Mouse (Mus musculus): ENCODE results near the gene Tmem234. TPM values are rescaled to one million over a fixed set of nuclear protein-coding genes. Genes with fewer than 3 reads are reported as not detected.
A peak's percentile ranks its signal among the peaks of the same experiment; 100 is the strongest.
"Not testable (repeated sequence)": the region's sequence is repeated elsewhere in the genome, so short reads cannot be mapped to it uniquely, and the experiment has no call there.

Gene Tmem234
- 137 and 140 TPM in 2 replicates for polyA plus RNA-seq (2012; ENCODE audit: insufficient read depth, insufficient read length, missing spikeins)

DNA sequence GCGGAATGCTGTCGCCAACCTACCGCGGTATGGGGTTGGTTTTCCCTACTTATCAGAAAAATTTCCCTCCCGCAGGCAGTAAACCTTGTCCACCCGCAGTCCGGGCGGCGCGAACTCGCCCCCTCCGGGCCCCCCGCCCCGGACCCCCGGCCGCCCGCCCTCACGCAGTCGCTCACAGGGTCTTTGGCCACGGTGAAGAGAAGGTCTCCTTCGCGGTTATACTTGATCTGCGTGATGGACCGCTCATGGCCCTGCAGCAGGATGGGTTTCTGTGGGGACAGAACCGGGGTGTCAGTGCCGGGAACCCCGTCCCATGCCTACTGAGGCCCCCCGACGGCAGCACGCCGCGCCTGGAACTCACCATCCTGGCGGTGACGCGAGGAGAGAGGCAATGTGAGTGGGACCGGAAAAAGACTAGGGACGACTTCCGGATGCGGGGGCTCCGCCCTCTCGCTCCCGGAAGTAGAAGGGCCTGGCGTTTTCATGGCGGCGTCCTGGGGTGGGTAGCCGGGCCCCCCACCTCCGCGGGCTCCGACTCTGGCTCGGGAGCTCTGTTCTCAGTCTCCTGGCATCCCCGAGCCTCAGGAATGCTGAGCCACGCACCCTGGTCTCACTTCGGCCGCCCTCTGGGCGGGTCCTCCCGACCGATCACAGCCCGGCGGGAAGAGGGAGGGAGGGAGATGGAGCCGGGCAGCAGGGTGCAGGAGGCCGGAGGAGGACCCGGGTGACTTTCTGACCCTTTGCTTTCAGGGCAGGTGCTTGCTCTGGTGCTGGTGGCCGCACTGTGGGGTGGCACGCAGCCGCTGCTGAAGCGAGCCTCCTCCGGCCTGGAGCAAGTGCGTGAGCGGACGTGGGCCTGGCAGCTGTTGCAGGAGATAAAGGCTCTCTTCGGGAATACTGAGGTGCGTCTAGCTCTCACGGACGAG, at the start of gene Tmem234, which contains the start of gene Eif3i:
TSS of gene Tmem234 (plus strand) at position 436 of the 926 bp plus-strand sequence.
TSS of gene Eif3i (minus strand) at position 416 of the 926 bp plus-strand sequence.
- H3K4me3 ChIP-seq (ENCODE audit: insufficient read depth, low read length), result peak within 1 kb of the TSS; percentile 84
- peak within 1 kb of the TSS; percentile 38; the same call in 1 of the 2 replicates for H3K27ac ChIP-seq (ENCODE audit: insufficient read depth, low read depth, low read length)
- peaks cover 17% of the 10 kb centered on the region for H3K4me1 ChIP-seq (ENCODE audit: control insufficient read depth, insufficient read depth, low read length)
- TF ChIP-seq CTCF (IDR thresholded peaks at IDR 0.05; ENCODE audit: low read depth, low read length), result no peak
- no peak for TF ChIP-seq POLR2A (IDR thresholded peaks at IDR 0.05; ENCODE audit: borderline replicate concordance, low read depth, low read length)

- not testable (repeated sequence) for H3K4me1 ChIP-seq (ENCODE audit: control insufficient read depth, insufficient read depth, low read length); H3K27ac ChIP-seq (ENCODE audit: insufficient read depth, low read depth, low read length); H3K4me3 ChIP-seq (ENCODE audit: insufficient read depth, low read length)
Measured at GRCm38 (mm10) chr4:129554512-129554911, 46.0 kb upstream of the Tmem234 start.

- Histone ChIP-seq H3K27ac (ENCODE audit: insufficient read depth, low read depth, low read length) (no peak overlapping the region), H3K4me3 (ENCODE audit: insufficient read depth, low read length) (peak overlapping the region; percentile 69), H3K4me1 (ENCODE audit: control insufficient read depth, insufficient read depth, low read length) (peaks cover 8% of the 10 kb centered on the region)
- TF ChIP-seq POLR2A (IDR thresholded peaks at IDR 0.05; ENCODE audit: borderline replicate concordance, low read depth, low read length) (no peak), CTCF (IDR thresholded peaks at IDR 0.05; ENCODE audit: low read depth, low read length) (peak; percentile 84)
Measured at GRCm38 (mm10) chr4:129555421-129555861, 45.0 kb upstream of the Tmem234 start.

DNA sequence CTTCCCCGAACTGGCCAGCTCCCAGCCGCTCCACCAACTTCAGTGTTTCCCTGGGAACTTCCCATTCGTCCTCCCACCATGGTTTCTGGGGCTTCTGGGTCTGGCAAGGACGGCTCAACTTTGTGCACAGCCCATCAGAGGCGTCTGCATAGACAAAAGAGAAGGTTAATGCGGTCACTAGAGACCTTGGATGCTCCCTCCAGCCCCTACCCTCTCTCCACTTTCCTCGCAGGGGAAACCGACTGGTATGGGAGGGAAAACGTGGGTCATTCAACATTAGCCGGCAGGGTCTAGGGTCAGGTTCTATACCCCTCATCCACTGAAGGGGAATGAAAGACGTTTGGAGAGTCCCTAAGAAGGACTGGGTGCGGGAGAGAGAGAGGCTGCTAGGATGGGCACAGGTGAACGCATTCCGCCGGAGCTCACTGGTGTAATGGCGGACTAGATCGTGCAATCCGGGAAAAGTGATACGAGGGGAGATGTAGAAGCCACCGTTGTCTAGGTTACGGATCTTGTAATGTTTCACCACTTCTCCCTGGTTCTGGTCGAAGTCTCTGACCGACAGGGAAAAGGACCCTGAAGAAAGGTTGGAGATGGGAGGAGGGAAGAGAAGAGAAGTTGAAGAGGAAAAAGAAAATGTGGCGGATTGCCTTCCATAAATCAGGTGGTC, 44.5 kb upstream of the Tmem234 start:
- peaks cover 8% of the 10 kb centered on the region for H3K4me1 ChIP-seq (ENCODE audit: control insufficient read depth, insufficient read depth, low read length)
- H3K4me3 ChIP-seq (ENCODE audit: insufficient read depth, low read length), result peak overlapping the region; percentile 69
- TF ChIP-seq CTCF (IDR thresholded peaks at IDR 0.05; ENCODE audit: low read depth, low read length), result no peak
- no peak for TF ChIP-seq POLR2A (IDR thresholded peaks at IDR 0.05; ENCODE audit: borderline replicate concordance, low read depth, low read length)
- 0 out of 2 replicates have a peak overlapping the region, but pooled peaks have one; percentile 11 for H3K27ac ChIP-seq (ENCODE audit: insufficient read depth, low read depth, low read length)

DNA sequence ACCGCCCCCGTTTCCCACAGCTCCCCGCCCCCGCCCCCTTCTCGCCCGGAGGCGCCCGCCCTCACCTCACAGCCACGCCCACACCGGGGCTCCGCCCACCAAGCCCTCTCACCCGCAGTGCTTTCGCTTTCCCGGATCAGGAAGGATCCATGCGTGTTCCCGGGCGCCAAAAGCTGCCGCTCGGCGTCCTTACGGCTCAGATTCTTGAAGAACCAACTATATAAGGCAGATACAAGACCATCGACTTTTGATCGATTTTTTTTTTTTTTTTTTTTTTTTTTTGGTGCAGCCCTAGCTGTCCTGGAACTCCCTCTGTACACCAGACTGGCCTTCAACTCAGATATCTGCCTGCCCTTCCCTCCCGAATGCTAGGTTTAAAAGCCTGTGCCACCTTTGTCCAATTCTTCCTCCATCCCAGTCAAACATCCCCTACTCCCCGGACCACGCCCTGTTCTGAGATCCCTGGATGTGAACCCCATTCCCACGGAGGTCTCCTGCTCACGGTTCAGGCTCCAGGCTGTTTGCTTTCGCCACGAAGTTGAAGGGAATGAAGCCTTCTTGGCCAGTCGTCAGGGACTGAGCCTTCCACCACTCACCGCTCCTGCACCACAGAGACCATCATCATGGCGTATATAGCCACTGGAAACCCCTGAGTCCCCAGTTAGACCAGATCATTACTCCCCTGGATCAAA, 43.8 kb upstream of the Tmem234 start:
- TF ChIP-seq POLR2A (IDR thresholded peaks at IDR 0.05; ENCODE audit: borderline replicate concordance, low read depth, low read length) (no peak), CTCF (IDR thresholded peaks at IDR 0.05; ENCODE audit: low read depth, low read length) (no peak)
- H3K27ac ChIP-seq (ENCODE audit: insufficient read depth, low read depth, low read length), result peak overlapping the region; percentile 25; the same call in 1 of the 2 replicates
- H3K4me3 ChIP-seq (ENCODE audit: insufficient read depth, low read length), result peak overlapping the region; percentile 69
- H3K4me1 ChIP-seq (ENCODE audit: control insufficient read depth, insufficient read depth, low read length), result peaks cover 8% of the 10 kb centered on the region

DNA sequence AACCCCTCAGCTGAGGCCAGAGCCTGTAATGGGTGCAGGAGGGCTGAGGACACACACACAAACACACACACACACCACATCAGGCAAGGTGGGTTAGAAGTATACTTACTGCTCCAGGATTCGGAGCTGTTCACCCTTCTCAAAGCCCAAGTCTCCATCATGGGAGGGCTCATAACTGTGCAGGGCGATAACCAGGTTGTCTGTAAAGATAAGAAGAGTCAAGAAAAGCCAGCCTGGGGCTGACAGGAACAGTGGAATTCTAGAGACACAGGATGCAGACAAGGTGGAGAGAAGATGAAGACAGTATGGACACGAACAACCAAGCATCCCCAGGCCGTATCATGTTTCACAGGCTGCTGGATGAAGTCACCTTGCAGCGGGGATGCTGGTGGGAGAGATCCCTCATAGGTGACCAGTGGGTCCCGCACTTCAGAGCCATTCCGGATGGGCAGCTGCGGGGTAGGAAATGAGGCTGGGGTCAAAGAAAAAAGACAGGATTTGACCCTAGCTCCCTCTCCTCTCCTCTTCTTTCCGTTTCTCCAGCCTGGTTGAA, 43.1 kb upstream of the Tmem234 start:
- H3K4me1 ChIP-seq (ENCODE audit: control insufficient read depth, insufficient read depth, low read length), result peaks cover 8% of the 10 kb centered on the region
- no peak for TF ChIP-seq POLR2A (IDR thresholded peaks at IDR 0.05; ENCODE audit: borderline replicate concordance, low read depth, low read length)
- H3K4me3 ChIP-seq (ENCODE audit: insufficient read depth, low read length), result no peak overlapping the region
- H3K27ac ChIP-seq (ENCODE audit: insufficient read depth, low read depth, low read length), result no peak overlapping the region

GRCm38 (mm10) chr4:129558321-129558955, 42.0 kb upstream of the Tmem234 start:
- Histone ChIP-seq H3K4me1 (ENCODE audit: control insufficient read depth, insufficient read depth, low read length) (peaks cover 8% of the 10 kb centered on the region), H3K27ac (ENCODE audit: insufficient read depth, low read depth, low read length) (no peak overlapping the region), H3K4me3 (ENCODE audit: insufficient read depth, low read length) (no peak overlapping the region)
- TF ChIP-seq CTCF (IDR thresholded peaks at IDR 0.05; ENCODE audit: low read depth, low read length) (no peak), POLR2A (IDR thresholded peaks at IDR 0.05; ENCODE audit: borderline replicate concordance, low read depth, low read length) (no peak)

- Histone ChIP-seq H3K4me3 (ENCODE audit: insufficient read depth, low read length) (no peak overlapping the region), H3K4me1 (ENCODE audit: control insufficient read depth, insufficient read depth, low read length) (peaks cover 6% of the 10 kb centered on the region), H3K27ac (ENCODE audit: insufficient read depth, low read depth, low read length) (no peak overlapping the region)
- TF ChIP-seq CTCF (IDR thresholded peaks at IDR 0.05; ENCODE audit: low read depth, low read length) (no peak), POLR2A (IDR thresholded peaks at IDR 0.05; ENCODE audit: borderline replicate concordance, low read depth, low read length) (no peak)
Measured at GRCm38 (mm10) chr4:129561184-129561583, 39.3 kb upstream of the Tmem234 start.

DNA sequence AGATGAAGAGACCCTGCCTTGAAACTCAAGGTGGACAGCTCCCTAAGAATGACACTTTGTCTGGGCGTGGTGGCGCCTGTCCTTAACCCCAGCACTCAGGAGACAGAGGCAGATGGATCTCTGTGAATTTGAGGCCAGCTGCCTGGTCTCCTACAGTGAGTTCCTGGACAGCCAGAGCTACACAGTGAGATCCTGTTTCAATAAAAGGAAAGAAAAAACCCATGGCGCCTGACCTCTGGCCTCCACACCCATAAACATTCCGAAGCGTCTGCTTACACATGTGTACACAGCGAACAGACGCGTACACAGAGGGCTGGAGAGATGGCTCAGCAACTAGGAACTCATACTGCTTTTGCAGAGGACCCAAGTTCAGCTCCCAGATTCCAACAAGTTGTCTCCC, 36.8 kb upstream of the Tmem234 start:
- H3K27ac ChIP-seq (ENCODE audit: insufficient read depth, low read depth, low read length), result no peak overlapping the region
- no peaks in the 10 kb centered on the region for H3K4me1 ChIP-seq (ENCODE audit: control insufficient read depth, insufficient read depth, low read length)
- no peak overlapping the region for H3K4me3 ChIP-seq (ENCODE audit: insufficient read depth, low read length)
- no peak for TF ChIP-seq CTCF (IDR thresholded peaks at IDR 0.05; ENCODE audit: low read depth, low read length)
- TF ChIP-seq POLR2A (IDR thresholded peaks at IDR 0.05; ENCODE audit: borderline replicate concordance, low read depth, low read length), result no peak
